Mouse (Mus musculus) stomach, embryonic 15.5 days (tissue): Measurements from ENCODE around the gene Pfdn2. TPM values are rescaled to one million over a fixed set of nuclear protein-coding genes. Genes with fewer than 3 reads are reported as not detected.
A peak's percentile ranks its signal among the peaks of the same experiment; 100 is the strongest.

ENCODE experiments used
- ATAC-seq: fragments of 200-750 bp; cut with Nextera tagmentation; 2 replicates; pipeline ENCODE4 v1.8.0; 2017; ENCODE audit warnings: low read depth, moderate number of reproducible peaks, moderate TSS enrichment; ENCODE audit not compliant: insufficient read depth, low FRiP score
- H3K27ac ChIP-seq: fragments of 300-500 bp; sonication (generic); 2 replicates; pipeline ENCODE4 v1.5.1; 2015; ENCODE audit warnings: mild to moderate bottlenecking, inconsistent platforms
- H3K27me3 ChIP-seq: fragments of 300-500 bp; sonication (generic); replicated peaks from 2 replicates; pipeline ENCODE4 v1.6.1; 2015; ENCODE audit warnings: inconsistent platforms
- H3K36me3 ChIP-seq: fragments of 300-500 bp; sonication (generic); 2 replicates; pipeline ENCODE4 v1.6.1; 2015; ENCODE audit warnings: inconsistent platforms
- H3K4me1 ChIP-seq: fragments of 300-500 bp; sonication (generic); 2 replicates; pipeline ENCODE4 v1.6.1; 2015; ENCODE audit warnings: inconsistent platforms
- H3K4me2 ChIP-seq: fragments of 300-500 bp; sonication (generic); 2 replicates; pipeline ENCODE4 v1.6.1; 2015; ENCODE audit warnings: mild to moderate bottlenecking, inconsistent platforms
- H3K4me3 ChIP-seq: fragments of 300-500 bp; sonication (generic); replicated peaks from 2 replicates; pipeline ENCODE4 v1.5.1; 2015; ENCODE audit warnings: inconsistent platforms
- H3K9ac ChIP-seq: fragments of 300-500 bp; sonication (generic); 2 replicates; pipeline ENCODE4 v1.6.1; 2015; ENCODE audit warnings: inconsistent platforms
- H3K9me3 ChIP-seq: fragments of 300-500 bp; sonication (generic); 2 replicates; pipeline ENCODE4 v1.6.1; 2016; ENCODE audit warnings: inconsistent platforms
- WGBS: fragments of 180-500 bp; shearing (Covaris S2); methylation state at CpG from one replicate; pipeline ENCODE4 v1.1.7; 2015; 5-methylcytosine and 5-hydroxymethylcytosine counted together
- polyA plus RNA-seq: library from polyadenylated mRNA; unstranded; fragments of >200 nt; fragmentation: Nextera tagmentation; extraction: Ambion mirVana; gene quantifications from 2 replicates; pipeline ENCODE4 v1.2.1, GENCODE M21; 2015

Pfdn2 gene
- polyA plus RNA-seq, 1 experiment from 2014 or later, result 99.5 TPM

DNA sequence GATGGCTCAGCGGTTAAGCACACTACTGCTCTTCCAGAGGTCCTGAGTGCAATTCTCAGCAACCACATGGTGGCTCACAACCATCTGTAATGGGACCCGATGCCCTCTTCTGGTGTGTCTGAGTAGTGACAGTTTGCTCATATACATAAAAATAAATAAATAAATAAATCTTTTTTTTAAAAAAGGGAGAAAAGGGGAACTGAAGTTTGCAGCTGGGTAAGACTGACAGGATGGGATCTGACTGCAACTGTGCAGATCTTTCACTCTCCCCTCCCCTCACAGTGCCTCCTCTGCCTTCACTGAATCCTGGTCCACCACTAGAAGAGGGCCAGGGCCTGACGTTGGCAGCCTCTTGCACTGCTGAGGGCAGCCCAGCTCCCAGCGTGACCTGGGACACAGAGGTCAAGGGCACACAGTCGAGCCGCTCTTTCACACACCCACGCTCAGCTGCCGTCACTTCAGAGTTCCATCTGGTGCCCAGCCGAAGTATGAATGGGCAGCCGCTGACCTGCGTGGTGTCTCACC is 36.7 kb downstream of the Pfdn2 start:
- H3K9me3 ChIP-seq, result no peaks in the 10 kb centered on the region
- no peak overlapping the region for H3K27ac ChIP-seq
- H3K27me3 ChIP-seq, result no peaks in the 10 kb centered on the region
- H3K4me1 ChIP-seq, result peaks cover 13% of the 10 kb centered on the region
- ATAC-seq, result no peak
- H3K9ac ChIP-seq, result no peak overlapping the region
- WGBS, result 86% methylated on average over 11 of the region's 11 CpGs
- H3K4me3 ChIP-seq, result no peak overlapping the region
- H3K4me2 ChIP-seq, result no peak overlapping the region
- no peaks in the 10 kb centered on the region for H3K36me3 ChIP-seq

DNA sequence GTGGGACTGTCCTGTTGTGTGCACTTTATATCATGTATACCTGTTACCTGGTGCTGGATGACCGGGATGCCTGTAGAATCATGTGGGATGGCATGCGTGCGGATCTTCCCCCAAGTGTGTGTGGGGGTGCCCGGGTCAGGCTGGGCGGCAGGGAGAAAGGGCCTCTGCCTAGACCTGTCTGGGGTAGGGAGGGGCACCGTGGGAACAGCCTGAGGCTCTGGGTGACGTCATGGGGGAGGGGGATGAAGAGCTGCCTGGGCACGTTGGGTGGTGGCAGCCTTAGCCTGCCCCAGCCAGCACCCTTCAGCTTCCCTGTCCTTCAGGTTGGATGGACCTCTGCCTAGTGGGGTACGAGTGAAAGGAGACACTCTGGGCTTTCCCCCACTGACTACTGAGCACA is 38.9 kb downstream of the Pfdn2 start:
- ATAC-seq, result peak; percentile 8; the same call in 1 of the 2 replicates
- Histone ChIP-seq H3K4me1 (peaks cover 15% of the 10 kb centered on the region), H3K4me3 (no peak overlapping the region), H3K9me3 (no peaks in the 10 kb centered on the region), H3K9ac (no peak overlapping the region), H3K27me3 (no peaks in the 10 kb centered on the region), H3K27ac (no peak overlapping the region), H3K4me2 (no peak overlapping the region), H3K36me3 (no peaks in the 10 kb centered on the region)
- WGBS, result 56% methylated on average over 9 of the region's 9 CpGs

DNA sequence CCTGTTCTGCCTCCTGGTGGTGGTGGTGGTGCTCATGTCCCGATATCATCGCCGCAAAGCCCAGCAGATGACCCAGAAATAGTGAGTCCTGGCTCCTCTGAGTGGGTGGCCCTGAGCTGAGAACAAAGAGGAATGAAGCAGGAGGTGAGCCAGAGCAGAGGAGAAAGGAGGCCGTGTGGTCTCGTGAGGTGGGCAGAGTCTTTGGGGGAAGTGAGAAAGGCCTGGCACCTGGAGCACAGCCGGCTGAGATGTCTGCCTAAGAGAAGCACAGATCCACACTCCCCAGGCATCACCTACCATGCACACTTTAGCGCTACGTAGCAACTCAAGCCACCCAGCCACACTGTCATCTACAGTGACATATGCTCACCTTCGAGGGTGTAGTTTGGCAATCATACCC is 39.7 kb downstream of the Pfdn2 start:
- no peaks in the 10 kb centered on the region for H3K27me3 ChIP-seq
- H3K4me2 ChIP-seq, result no peak overlapping the region
- no peak overlapping the region for H3K4me3 ChIP-seq
- H3K27ac ChIP-seq, result no peak overlapping the region
- H3K9ac ChIP-seq, result no peak overlapping the region
- WGBS, result 63% methylated on average over 9 of the region's 9 CpGs
- peaks cover 8% of the 10 kb centered on the region for H3K4me1 ChIP-seq
- H3K36me3 ChIP-seq, result no peaks in the 10 kb centered on the region
- ATAC-seq, result no peak
- H3K9me3 ChIP-seq, result no peaks in the 10 kb centered on the region

DNA sequence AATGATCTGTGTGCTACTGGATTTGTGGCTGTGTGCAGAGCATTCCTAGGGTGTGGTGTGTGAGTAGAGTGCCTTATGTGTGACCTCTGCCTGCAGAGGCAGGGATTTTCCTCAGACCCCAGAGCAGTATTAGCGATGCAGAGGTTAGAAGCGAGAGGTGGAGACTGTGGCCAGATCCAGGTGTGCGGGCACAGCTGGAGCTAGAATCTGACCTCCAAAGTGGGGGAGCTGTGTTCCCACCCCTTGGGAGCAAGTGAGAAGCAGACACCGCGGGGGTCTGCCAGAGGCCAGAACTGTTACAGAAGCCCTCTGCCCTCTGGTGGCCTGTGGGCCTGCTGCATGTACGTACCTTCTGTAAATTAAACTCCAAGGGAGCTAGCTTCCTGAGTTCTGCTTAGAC is 41.6 kb downstream of the Pfdn2 start:
- H3K27me3 ChIP-seq, result no peaks in the 10 kb centered on the region
- no peak for ATAC-seq

DNA sequence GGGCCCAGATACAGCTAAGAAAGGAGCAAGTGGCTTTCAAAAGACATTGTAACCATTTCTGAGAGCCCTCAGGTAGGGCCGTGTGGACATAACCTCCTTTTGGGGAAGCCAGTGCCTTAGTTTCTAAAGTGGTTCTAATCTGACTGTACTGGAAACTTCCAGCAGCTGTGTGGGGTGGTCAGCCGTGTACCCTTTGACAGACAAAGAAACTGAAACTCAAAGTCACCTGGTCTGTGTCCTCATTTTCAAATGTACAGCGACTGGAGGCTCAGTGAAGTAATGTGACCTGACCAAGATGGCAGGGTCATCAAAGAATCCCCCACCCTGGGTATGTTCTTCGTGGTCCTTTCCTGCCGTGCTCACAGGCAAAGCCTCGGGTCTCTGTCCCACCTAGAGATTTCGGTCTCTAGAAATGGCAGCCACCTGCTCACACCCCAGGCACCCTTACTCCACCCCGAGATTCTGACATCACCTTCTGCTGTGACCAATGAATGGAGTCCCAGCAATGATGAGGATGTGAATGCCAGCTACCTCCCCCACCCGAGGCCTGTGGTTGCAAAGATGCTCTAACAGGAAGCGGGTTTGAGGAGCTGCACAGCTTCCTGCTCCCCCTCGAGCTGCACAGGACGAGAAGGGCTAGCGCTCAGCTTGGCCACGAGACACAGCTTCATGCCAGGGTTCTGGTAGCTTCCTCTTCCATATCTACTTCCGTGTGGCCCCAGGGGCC is 43.1 kb downstream of the Pfdn2 start, which contains the start of gene Arhgap30:
Gene Arhgap30, plus strand, starts transcription at position 579 of the 727 bp plus-strand sequence.
- H3K4me2 ChIP-seq, result no peak within 1 kb of the TSS
- H3K4me3 ChIP-seq, result peak within 1 kb of the TSS; percentile 13; the same call in 1 of the 2 replicates
- H3K9me3 ChIP-seq, result no peaks in the 10 kb centered on the region
- H3K36me3 ChIP-seq, result no peaks in the 10 kb centered on the region
- H3K4me1 ChIP-seq, result 0 out of 2 replicates have a peak, but pooled peaks cover 4% of the 10 kb centered on the region
- peak within 1 kb of the TSS; percentile 40; the same call in 1 of the 2 replicates for H3K27ac ChIP-seq
- H3K27me3 ChIP-seq, result no peaks in the 10 kb centered on the region
- ATAC-seq, result peak; percentile 19; the same call in 1 of the 2 replicates
- 76% methylated on average over 15 of the region's 15 CpGs for WGBS
- no peak within 1 kb of the TSS for H3K9ac ChIP-seq

More for the DNA sequence above, 41.6 kb downstream of the Pfdn2 start:
- Histone ChIP-seq H3K4me2 (no peak overlapping the region), H3K36me3 (no peaks in the 10 kb centered on the region), H3K4me1 (peaks cover 4% of the 10 kb centered on the region; the same call in 1 of the 2 replicates), H3K27ac (no peak overlapping the region), H3K4me3 (no peak overlapping the region), H3K9ac (no peak overlapping the region), H3K9me3 (no peaks in the 10 kb centered on the region)
- WGBS, result 28% methylated on average over 6 of the region's 6 CpGs

DNA sequence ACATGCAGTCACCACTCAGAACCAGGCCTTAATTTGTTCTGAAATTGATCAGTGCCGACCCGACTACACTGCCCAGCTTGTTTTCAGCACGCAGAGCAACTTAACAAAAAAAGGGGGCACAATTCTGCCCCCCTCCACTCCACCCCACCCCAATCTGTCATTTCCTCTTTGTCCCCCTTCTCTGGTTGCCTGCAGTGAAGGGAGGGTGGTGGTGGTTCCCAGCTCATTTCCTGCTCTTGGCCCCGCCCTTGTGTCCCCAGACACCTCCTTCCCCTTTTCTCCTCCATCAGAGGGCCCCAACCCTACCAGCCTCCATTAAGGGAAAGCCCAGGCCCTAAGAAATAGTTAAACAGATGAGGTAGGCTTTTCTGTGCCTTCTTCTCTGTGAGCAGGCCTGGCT is 44.6 kb downstream of the Pfdn2 start:
- H3K9me3 ChIP-seq, result no peaks in the 10 kb centered on the region
- H3K4me2 ChIP-seq, result no peak overlapping the region
- 58% methylated on average over 4 of the region's 4 CpGs for WGBS
- H3K4me3 ChIP-seq, result no peak overlapping the region
- no peaks in the 10 kb centered on the region for H3K27me3 ChIP-seq
- H3K36me3 ChIP-seq, result no peaks in the 10 kb centered on the region
- ATAC-seq, result 0 out of 2 replicates have a peak, but pooled peaks have one; percentile 14
- no peak overlapping the region for H3K9ac ChIP-seq
- H3K27ac ChIP-seq, result no peak overlapping the region; the same call in 1 of the 2 replicates
- H3K4me1 ChIP-seq, result 0 out of 2 replicates have a peak, but pooled peaks cover 4% of the 10 kb centered on the region

DNA sequence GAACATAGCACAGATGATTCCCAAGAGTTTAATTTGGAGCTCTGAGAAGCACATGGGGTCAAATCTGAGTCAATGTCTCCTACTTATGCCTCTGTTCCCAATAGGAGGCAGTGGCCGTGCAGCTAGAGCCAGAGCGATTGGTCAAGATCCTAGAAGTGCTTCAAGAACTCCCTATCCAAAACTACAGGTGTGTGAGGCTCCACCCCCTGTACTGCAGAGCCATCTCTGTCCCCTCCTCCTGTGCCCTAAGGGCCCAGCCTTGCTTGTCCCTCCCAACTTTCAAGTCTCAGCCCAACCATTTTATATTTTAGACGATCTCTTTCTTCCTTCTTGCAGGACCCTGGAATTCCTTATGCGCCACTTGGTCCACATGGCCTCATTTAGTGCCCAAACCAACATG is 56.4 kb downstream of the Pfdn2 start:
- 83% methylated on average over 4 of the region's 4 CpGs for WGBS
- Histone ChIP-seq H3K27ac (no peak overlapping the region), H3K9me3 (no peaks in the 10 kb centered on the region), H3K4me1 (no peaks in the 10 kb centered on the region), H3K36me3 (no peaks in the 10 kb centered on the region), H3K4me3 (no peak overlapping the region), H3K4me2 (no peak overlapping the region), H3K27me3 (no peaks in the 10 kb centered on the region), H3K9ac (no peak overlapping the region)
- ATAC-seq, result no peak

DNA sequence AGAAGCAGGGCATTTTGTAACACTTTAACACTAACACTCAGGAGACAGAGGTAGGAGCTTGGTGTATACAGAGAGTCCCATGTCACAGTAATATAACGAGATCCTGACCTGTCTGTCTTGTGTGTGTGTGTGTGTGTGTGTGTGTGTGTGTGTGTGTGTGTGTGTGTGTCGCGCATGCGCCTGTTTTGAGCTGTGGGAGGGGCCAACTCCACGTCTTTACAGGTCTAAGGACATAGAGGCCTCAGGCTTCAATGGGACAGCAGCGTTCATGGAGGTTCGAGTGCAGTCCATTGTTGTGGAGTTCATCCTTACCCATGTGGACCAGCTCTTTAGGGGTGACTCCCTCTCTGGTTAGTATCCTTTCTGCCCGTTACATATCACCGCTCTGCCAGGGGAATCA is 57.5 kb downstream of the Pfdn2 start:
- H3K27me3 ChIP-seq, result 0 out of 2 replicates have a peak, but pooled peaks cover 5% of the 10 kb centered on the region
- no peak overlapping the region for H3K27ac ChIP-seq
- H3K4me3 ChIP-seq, result no peak overlapping the region
- H3K4me2 ChIP-seq, result no peak overlapping the region
- no peak for ATAC-seq
- no peak overlapping the region for H3K9ac ChIP-seq
- no peaks in the 10 kb centered on the region for H3K9me3 ChIP-seq
- 81% methylated on average over 9 of the region's 9 CpGs for WGBS
- H3K4me1 ChIP-seq, result no peaks in the 10 kb centered on the region
- no peaks in the 10 kb centered on the region for H3K36me3 ChIP-seq

DNA sequence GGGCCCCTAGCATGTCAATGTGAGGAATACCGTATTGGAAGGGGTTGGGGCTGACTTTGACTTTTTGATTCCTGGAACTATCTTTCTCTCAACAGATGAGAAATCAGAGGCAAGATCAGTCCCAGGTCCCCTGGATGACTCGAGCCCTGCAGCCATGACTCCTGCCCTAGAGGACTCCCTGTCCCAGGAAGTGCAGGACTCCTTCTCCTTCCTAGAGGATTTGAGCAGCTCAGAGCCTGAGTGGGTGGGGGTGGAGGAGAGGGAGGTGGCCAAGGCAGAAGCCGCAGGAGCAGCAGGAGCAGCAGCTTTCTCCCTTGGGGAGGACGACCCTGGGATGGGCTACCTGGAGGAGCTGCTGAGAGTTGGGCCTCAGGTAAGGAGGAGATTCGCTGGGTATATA is 61.8 kb downstream of the Pfdn2 start:
- no peak overlapping the region for H3K9ac ChIP-seq
- H3K36me3 ChIP-seq, result no peaks in the 10 kb centered on the region
- H3K4me2 ChIP-seq, result no peak overlapping the region
- H3K27ac ChIP-seq, result no peak overlapping the region
- H3K4me1 ChIP-seq, result no peaks in the 10 kb centered on the region
- no peak for ATAC-seq
- WGBS, result 78% methylated on average over 5 of the region's 5 CpGs
- no peaks in the 10 kb centered on the region for H3K9me3 ChIP-seq
- 0 out of 2 replicates have a peak, but pooled peaks cover 5% of the 10 kb centered on the region for H3K27me3 ChIP-seq
- no peak overlapping the region for H3K4me3 ChIP-seq

Other genes with a start within 250 kb of the Pfdn2 start
- 1.6 and 2.9 TPM in 2 replicates for gene Cfap126, start 231.8 kb upstream of the Pfdn2 start, polyA plus RNA-seq
- gene Sdhc, start 195.1 kb upstream of the Pfdn2 start, polyA plus RNA-seq, result 258 and 282 TPM in 2 replicates
- 1.8 and 2.2 TPM in 2 replicates for gene Mpz, start 195.0 kb upstream of the Pfdn2 start, polyA plus RNA-seq
- gene Pcp4l1, start 149.4 kb upstream of the Pfdn2 start, polyA plus RNA-seq, result 29.8 and 32.8 TPM in 2 replicates
- gene Nr1i3, start 131.7 kb upstream of the Pfdn2 start, polyA plus RNA-seq, result 1.6 and 2.0 TPM in 2 replicates
- gene Tomm40l, start 123.2 kb upstream of the Pfdn2 start, polyA plus RNA-seq, result 22.4 and 29.0 TPM in 2 replicates
- gene Apoa2, start 120.6 kb upstream of the Pfdn2 start, polyA plus RNA-seq, result 158 and 523 TPM in 2 replicates
- gene Fcer1g, start 111.3 kb upstream of the Pfdn2 start, polyA plus RNA-seq, result 72.6 and 82.0 TPM in 2 replicates
- gene Adamts4, start 95.2 kb upstream of the Pfdn2 start, polyA plus RNA-seq, result 8.5 and 8.8 TPM in 2 replicates
- gene Ndufs2, start 94.3 kb upstream of the Pfdn2 start, polyA plus RNA-seq, result 238 and 270 TPM in 2 replicates
- 66.4 and 67.4 TPM in 2 replicates for gene B4galt3, start 75.3 kb upstream of the Pfdn2 start, polyA plus RNA-seq
- gene Ppox, start 64.5 kb upstream of the Pfdn2 start, polyA plus RNA-seq, result 46.5 and 51.8 TPM in 2 replicates
- gene Usp21, start 57.7 kb upstream of the Pfdn2 start, polyA plus RNA-seq, result 67.8 and 69.8 TPM in 2 replicates
- gene Ufc1, start 50.6 kb upstream of the Pfdn2 start, polyA plus RNA-seq, result 94.9 and 115 TPM in 2 replicates
- gene Dedd, start 16.5 kb upstream of the Pfdn2 start, polyA plus RNA-seq, result 43.1 and 44.7 TPM in 2 replicates
- gene Nit1, start within 50 bp of the Pfdn2 start, polyA plus RNA-seq, result 42.0 and 46.4 TPM in 2 replicates
- gene Klhdc9, start 15.1 kb downstream of the Pfdn2 start, polyA plus RNA-seq, result 1.0 and 1.8 TPM in 2 replicates
- 19.3 and 26.5 TPM in 2 replicates for gene Nectin4, start 24.4 kb downstream of the Pfdn2 start, polyA plus RNA-seq
- gene Arhgap30, start 43.3 kb downstream of the Pfdn2 start, polyA plus RNA-seq, result 2.9 and 3.0 TPM in 2 replicates
- 63.3 and 66.5 TPM in 2 replicates for gene Usf1, start 65.6 kb downstream of the Pfdn2 start, polyA plus RNA-seq
- gene Tstd1, start 73.2 kb downstream of the Pfdn2 start, polyA plus RNA-seq, result 5.3 and 5.9 TPM in 2 replicates
- gene F11r, start 91.9 kb downstream of the Pfdn2 start, polyA plus RNA-seq, result 108 and 121 TPM in 2 replicates
- gene Alyref2, start 157.8 kb downstream of the Pfdn2 start, polyA plus RNA-seq, result 14.4 and 15.0 TPM in 2 replicates
- 0.23 TPM in 1 of 2 replicates, not detected in the other for gene Itln1, start 189.6 kb downstream of the Pfdn2 start, polyA plus RNA-seq
- 0.50 and 1.1 TPM in 2 replicates for gene Cd244a, start 213.5 kb downstream of the Pfdn2 start, polyA plus RNA-seq